Comparison of ENCODE assay signal across 30 mouse cellular contexts in the genomic region with DNA sequence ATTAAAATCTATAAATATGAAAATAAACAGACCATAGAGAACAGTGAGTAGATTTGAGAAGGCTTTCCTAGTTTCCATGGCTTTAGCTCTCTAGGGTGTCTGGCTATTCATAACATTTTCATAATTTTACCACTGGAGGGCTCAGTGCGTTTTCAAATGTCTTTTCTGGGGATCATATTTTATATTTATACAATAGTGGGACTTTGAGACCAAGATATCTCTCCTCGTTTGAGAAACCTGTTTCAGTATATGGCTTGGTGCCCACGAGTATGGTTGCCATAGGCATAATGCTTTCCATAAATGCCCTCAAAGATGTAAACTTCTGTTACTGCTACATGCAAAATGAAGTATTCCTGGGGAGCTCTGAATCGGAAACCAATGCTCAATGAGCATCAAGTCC. TPM values are rescaled to one million over a fixed set of nuclear protein-coding genes. Genes with fewer than 3 reads are reported as not detected.
DNase-seq lines count a peak whose midpoint lies in the region; TF ChIP-seq lines count a peak whose summit lies in the region.
"Had no signal": no experiment of that assay in that cellular context is flagged by ENCODE, and none has a peak within 500 bp of the region (broad histone marks: within the 10 kb centered on the region; RNA-seq: fewer than 3 reads in every experiment).

No protein-coding gene starts in this region.

- intact Hi-C loops in heart, adult 2 months (cut with DNase I) = no loop called here
- intact Hi-C loops in heart, postnatal 36 days (cut with DNase I) = no loop called here
- intact Hi-C loops in left cerebral cortex, postnatal 10 days (cut with DNase I) = loop anchor here (5.0 kb wide), 1 partner anchor 249 kb away; no protein-coding TSS in a partner anchor

- H3K4me1 ChIP-seq in heart, adult 2 months (ENCODE audit: control insufficient read depth, insufficient read depth, low read length) = no peaks in the 10 kb centered on the region
- H3K4me1 ChIP-seq: embryonic facial prominence, embryonic 13.5 days; limb, embryonic 10.5 days; limb, embryonic 15.5 days; liver, embryonic 13.5 days; midbrain, embryonic 15.5 days; neural tube, embryonic 12.5 days had no signal

- no peak for TF ChIP-seq EP300 in heart, adult 2 months (IDR thresholded peaks at IDR 0.05; ENCODE audit: insufficient read depth, low read depth, low read length)

- no peak overlapping the region for H3K4me3 ChIP-seq in heart, adult 2 months
- H3K4me3 ChIP-seq: embryonic facial prominence, embryonic 13.5 days; erythroblast, embryonic 14.5 days; limb, embryonic 10.5 days; limb, embryonic 15.5 days; liver, embryonic 13.5 days; midbrain, embryonic 15.5 days; myocyte; neural tube, embryonic 12.5 days had no signal

- no peaks in the 10 kb centered on the region for H3K79me2 ChIP-seq in heart, adult 2 months (replicated peaks; ENCODE audit: control insufficient read depth, insufficient read depth, low read length)

- no peaks in the 10 kb centered on the region for H3K36me3 ChIP-seq in heart, adult 2 months (ENCODE audit: control insufficient read depth, insufficient read depth, low read length)
- H3K36me3 ChIP-seq: embryonic facial prominence, embryonic 13.5 days; limb, embryonic 10.5 days; limb, embryonic 15.5 days; liver, embryonic 13.5 days; midbrain, embryonic 15.5 days; neural tube, embryonic 12.5 days had no signal

- peak; percentile 19 for TF ChIP-seq CTCF in heart, adult 2 months (IDR thresholded peaks at IDR 0.05)

- 70% methylated on average over 4 of the region's 4 CpGs for WGBS in heart, adult 2 months

- no peak overlapping the region for H3K9ac ChIP-seq in heart, adult 2 months (ENCODE audit: low read depth, low read length)
- H3K9ac ChIP-seq: embryonic facial prominence, embryonic 13.5 days; hindbrain, embryonic 14.5 days; limb, embryonic 15.5 days; liver, embryonic 13.5 days; midbrain, embryonic 15.5 days; neural tube, embryonic 12.5 days had no signal

- H3K27ac ChIP-seq in heart, adult 2 months = no peak overlapping the region
- H3K27ac ChIP-seq: embryonic facial prominence, embryonic 13.5 days; hindbrain, embryonic 14.5 days; limb, embryonic 10.5 days; limb, embryonic 15.5 days; liver, embryonic 13.5 days; midbrain, embryonic 15.5 days; neural tube, embryonic 12.5 days had no signal

- TF ChIP-seq POLR2A in heart, adult 2 months (IDR thresholded peaks at IDR 0.05; ENCODE audit: insufficient read depth, low read depth, low read length) = no peak

- no peak for DNase-seq in heart, adult 2 months
- DNase-seq in heart, postnatal 36 days = no peak
- DNase-seq in left cerebral cortex, postnatal 10 days (ENCODE audit: extremely low spot score in 1 of 2, low spot score in 2 of 2) = peak; percentile 19 to 43
- DNase-seq in left cerebral cortex, adult 9 months (ENCODE audit: low spot score in 2 of 2) = no peak
- DNase-seq in right cerebral cortex, postnatal 14 days = peak; percentile 26
- DNase-seq in right cerebral cortex, postnatal 4 days = no peak
- no peak for DNase-seq in ovary, postnatal 36 days (ENCODE audit: low spot score)
- DNase-seq: adrenal gland, postnatal 25 days; cerebellum, adult 18-20 months; cerebellum, postnatal 10 days; gastrocnemius, postnatal 25 days; heart, adult 11 months; heart, postnatal 4 days; kidney, adult 11 months; kidney, postnatal 14 days; liver, embryonic 13.5 days; lung, adult 18-20 months; lung, postnatal 10 days; right cerebral cortex, postnatal 25 days; spleen, adult 18-20 months; thymus, adult 18-20 months; thymus, postnatal 25 days had no signal

- no peaks in the 10 kb centered on the region for H3K27me3 ChIP-seq in heart, adult 2 months (ENCODE audit: control insufficient read depth, insufficient read depth, low read length)
- H3K27me3 ChIP-seq: embryonic facial prominence, embryonic 13.5 days; limb, embryonic 15.5 days; liver, embryonic 13.5 days; midbrain, embryonic 15.5 days; neural tube, embryonic 12.5 days had no signal

RNA-seq across cellular contexts. Expression of a gene that starts 49.1 kb away (rescaled TPM):
- total RNA-seq in heart, adult 2 months (2021) = 1 to 10 TPM; 2.5 to 4.3 TPM
- polyA plus RNA-seq in heart, adult 2 months (2012; rRNA removed) = 0.43 and 0.61 TPM in 2 replicates
- total RNA-seq in heart, postnatal 36 days (2021) = 1 to 10 TPM; 2.7 to 2.9 TPM
- total RNA-seq in left cerebral cortex, postnatal 10 days (2021) = 10 to 100 TPM; 37.8 to 43.3 TPM
- polyA plus RNA-seq: erythroblast, embryonic 14.5 days had no signal

Comparison
In these comparisons a context has a peak if more than half of its experiments do, and no peak if none do; other contexts are left out.
1. DNase-seq: peak in left cerebral cortex, postnatal 10 days (2 of 2) and right cerebral cortex, postnatal 14 days (single experiment); none in heart, adult 2 months (0 of 2), heart, postnatal 36 days (0 of 2), left cerebral cortex, adult 9 months (0 of 2), right cerebral cortex, postnatal 4 days (single experiment) and ovary, postnatal 36 days (single experiment).
2. RNA of a gene that starts 49.1 kb away (total RNA-seq): 37.8 to 43.3 TPM in left cerebral cortex, postnatal 10 days; 2.5 to 4.3 TPM in heart, adult 2 months and 2.7 to 2.9 TPM in heart, postnatal 36 days; every median in the first group is over 4 times any median in the second.